Mouse (Mus musculus): ENCODE data around the gene Bnc2. TPM values are rescaled to one million over a fixed set of nuclear protein-coding genes. Genes with fewer than 3 reads are reported as not detected.

Gene Bnc2
- polyA plus RNA-seq, 1 experiment: 1.8 TPM

- Histone ChIP-seq H3K36me3 (ENCODE audit: control insufficient read depth, insufficient read depth, low read length) (no peaks in the 10 kb centered on the region), H3K4me1 (replicated peaks; ENCODE audit: control insufficient read depth, insufficient read depth, low read length) (no peaks in the 10 kb centered on the region), H3K27me3 (ENCODE audit: control insufficient read depth, insufficient read depth, low read length) (no peaks in the 10 kb centered on the region), H3K4me3 (ENCODE audit: control insufficient read depth, insufficient read depth, low read length) (no peak overlapping the region), H3K27ac (ENCODE audit: control insufficient read depth, insufficient read depth, low read length) (no peak overlapping the region)
- no peak for DNase-seq
- 82% methylated on average over 4 of the region's 4 CpGs for WGBS
- TF ChIP-seq CTCF (IDR thresholded peaks at IDR 0.05; ENCODE audit: borderline replicate concordance, control insufficient read depth, extremely low read depth, insufficient read depth, low read length, poor library complexity): no peak
- TF ChIP-seq POLR2A (IDR thresholded peaks at IDR 0.05; ENCODE audit: control insufficient read depth, extremely low read depth, insufficient read depth, low read length, poor library complexity): no peak
Observed at GRCm38 (mm10) chr4:84634751-84635150, 40.3 kb downstream of the Bnc2 start.

GRCm38 (mm10) chr4:84633991-84634390, 41.1 kb downstream of the Bnc2 start:
- no peak overlapping the region for H3K4me3 ChIP-seq (ENCODE audit: control insufficient read depth, insufficient read depth, low read length)
- no peaks in the 10 kb centered on the region for H3K4me1 ChIP-seq (replicated peaks; ENCODE audit: control insufficient read depth, insufficient read depth, low read length)
- no peaks in the 10 kb centered on the region for H3K36me3 ChIP-seq (ENCODE audit: control insufficient read depth, insufficient read depth, low read length)
- WGBS: 96% methylated on average over 1 of the region's 1 CpGs
- H3K27ac ChIP-seq (ENCODE audit: control insufficient read depth, insufficient read depth, low read length): no peak overlapping the region
- TF ChIP-seq POLR2A (IDR thresholded peaks at IDR 0.05; ENCODE audit: control insufficient read depth, extremely low read depth, insufficient read depth, low read length, poor library complexity): no peak
- no peak for DNase-seq
- no peaks in the 10 kb centered on the region for H3K27me3 ChIP-seq (ENCODE audit: control insufficient read depth, insufficient read depth, low read length)

DNA sequence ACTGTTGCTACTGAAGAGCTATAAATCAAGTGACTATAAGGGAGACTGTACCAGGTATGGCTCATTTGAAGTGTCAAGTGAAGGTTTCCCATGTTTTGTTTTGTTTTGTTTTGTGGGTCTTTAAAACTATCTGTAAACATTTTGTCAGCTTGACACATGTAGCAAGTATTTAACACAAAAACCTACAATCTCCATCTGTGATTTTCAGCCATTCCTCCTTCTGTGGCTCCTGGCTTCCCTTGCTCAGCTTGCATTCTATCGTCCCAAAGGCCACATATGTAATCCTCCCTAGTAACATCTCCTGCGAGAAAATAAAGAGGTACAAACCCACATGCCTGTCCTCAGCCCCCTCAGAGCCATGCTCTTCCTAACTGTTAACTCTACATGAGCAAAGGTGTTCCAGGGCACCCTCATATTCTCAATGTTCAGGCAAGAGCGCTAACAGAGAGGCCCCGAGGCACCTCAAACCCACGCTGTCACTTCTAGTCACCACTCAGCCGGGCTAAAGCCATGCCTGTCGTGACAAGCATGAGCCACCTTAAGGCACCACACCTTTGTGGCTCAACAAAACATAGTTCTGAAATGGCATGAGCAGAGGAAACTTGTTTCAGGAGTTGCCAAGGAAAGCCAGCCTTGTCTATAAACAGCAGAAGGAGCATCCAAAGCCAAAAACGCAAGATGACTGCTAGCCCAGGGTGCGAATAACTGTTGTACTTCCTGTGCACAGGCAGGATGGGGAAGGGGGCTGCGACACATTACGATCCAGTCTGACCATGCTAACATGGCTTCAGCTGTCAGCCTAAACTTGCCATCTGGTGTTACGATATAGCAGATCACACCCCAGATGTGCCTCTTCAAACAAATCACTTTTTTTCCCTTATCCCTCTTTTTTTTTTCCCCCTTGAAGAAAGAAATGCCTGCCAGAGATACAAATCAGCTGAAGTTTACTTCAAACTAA, 42.0 kb downstream of the Bnc2 start:
- no peak overlapping the region for H3K27ac ChIP-seq (ENCODE audit: control insufficient read depth, insufficient read depth, low read length)
- no peak for DNase-seq
- TF ChIP-seq CTCF (IDR thresholded peaks at IDR 0.05; ENCODE audit: borderline replicate concordance, control insufficient read depth, extremely low read depth, insufficient read depth, low read length, poor library complexity): no peak
- TF ChIP-seq POLR2A (IDR thresholded peaks at IDR 0.05; ENCODE audit: control insufficient read depth, extremely low read depth, insufficient read depth, low read length, poor library complexity): no peak
- no peaks in the 10 kb centered on the region for H3K36me3 ChIP-seq (ENCODE audit: control insufficient read depth, insufficient read depth, low read length)
- H3K27me3 ChIP-seq (ENCODE audit: control insufficient read depth, insufficient read depth, low read length): no peaks in the 10 kb centered on the region
- 88% methylated on average over 12 of the region's 12 CpGs for WGBS
- no peak overlapping the region for H3K4me3 ChIP-seq (ENCODE audit: control insufficient read depth, insufficient read depth, low read length)
- no peaks in the 10 kb centered on the region for H3K4me1 ChIP-seq (replicated peaks; ENCODE audit: control insufficient read depth, insufficient read depth, low read length)

GRCm38 (mm10) chr4:84627616-84628015, 47.5 kb downstream of the Bnc2 start:
- 92% methylated on average over 7 of the region's 7 CpGs for WGBS
- no peaks in the 10 kb centered on the region for H3K27me3 ChIP-seq (ENCODE audit: control insufficient read depth, insufficient read depth, low read length)
- H3K4me1 ChIP-seq (replicated peaks; ENCODE audit: control insufficient read depth, insufficient read depth, low read length): no peaks in the 10 kb centered on the region
- no peak for DNase-seq
- H3K36me3 ChIP-seq (ENCODE audit: control insufficient read depth, insufficient read depth, low read length): no peaks in the 10 kb centered on the region
- H3K27ac ChIP-seq (ENCODE audit: control insufficient read depth, insufficient read depth, low read length): no peak overlapping the region
- TF ChIP-seq POLR2A (IDR thresholded peaks at IDR 0.05; ENCODE audit: control insufficient read depth, extremely low read depth, insufficient read depth, low read length, poor library complexity) (no peak), CTCF (IDR thresholded peaks at IDR 0.05; ENCODE audit: borderline replicate concordance, control insufficient read depth, extremely low read depth, insufficient read depth, low read length, poor library complexity) (no peak)
- H3K4me3 ChIP-seq (ENCODE audit: control insufficient read depth, insufficient read depth, low read length): no peak overlapping the region

- Histone ChIP-seq H3K4me1 (replicated peaks; ENCODE audit: control insufficient read depth, insufficient read depth, low read length) (no peaks in the 10 kb centered on the region), H3K4me3 (ENCODE audit: control insufficient read depth, insufficient read depth, low read length) (no peak overlapping the region), H3K36me3 (ENCODE audit: control insufficient read depth, insufficient read depth, low read length) (no peaks in the 10 kb centered on the region), H3K27ac (ENCODE audit: control insufficient read depth, insufficient read depth, low read length) (no peak overlapping the region), H3K27me3 (ENCODE audit: control insufficient read depth, insufficient read depth, low read length) (no peaks in the 10 kb centered on the region)
- DNase-seq: no peak
- WGBS: 95% methylated on average over 5 of the region's 5 CpGs
- TF ChIP-seq POLR2A (IDR thresholded peaks at IDR 0.05; ENCODE audit: control insufficient read depth, extremely low read depth, insufficient read depth, low read length, poor library complexity) (no peak), CTCF (IDR thresholded peaks at IDR 0.05; ENCODE audit: borderline replicate concordance, control insufficient read depth, extremely low read depth, insufficient read depth, low read length, poor library complexity) (no peak)
Observed at GRCm38 (mm10) chr4:84623312-84623711, 51.8 kb downstream of the Bnc2 start.

- WGBS: 84% methylated on average over 3 of the region's 3 CpGs
- Histone ChIP-seq H3K4me1 (replicated peaks; ENCODE audit: control insufficient read depth, insufficient read depth, low read length) (no peaks in the 10 kb centered on the region), H3K27ac (ENCODE audit: control insufficient read depth, insufficient read depth, low read length) (no peak overlapping the region), H3K4me3 (ENCODE audit: control insufficient read depth, insufficient read depth, low read length) (no peak overlapping the region), H3K36me3 (ENCODE audit: control insufficient read depth, insufficient read depth, low read length) (no peaks in the 10 kb centered on the region), H3K27me3 (ENCODE audit: control insufficient read depth, insufficient read depth, low read length) (no peaks in the 10 kb centered on the region)
- no peak for DNase-seq
- no peak for TF ChIP-seq CTCF (IDR thresholded peaks at IDR 0.05; ENCODE audit: borderline replicate concordance, control insufficient read depth, extremely low read depth, insufficient read depth, low read length, poor library complexity)
- TF ChIP-seq POLR2A (IDR thresholded peaks at IDR 0.05; ENCODE audit: control insufficient read depth, extremely low read depth, insufficient read depth, low read length, poor library complexity): no peak
Observed at GRCm38 (mm10) chr4:84621785-84622184, 53.3 kb downstream of the Bnc2 start.

Data from thymus, adult 2 months (tissue).